Mouse (Mus musculus): ENCODE measurements around the gene Sdc4.

GRCm38 (mm10) chr2:164441155-164441554, 2.5 kb downstream of the Sdc4 start:
- TF ChIP-seq CTCF (IDR thresholded peaks at IDR 0.05; ENCODE audit: insufficient read depth, low read length) (no peak), POLR2A (IDR thresholded peaks at IDR 0.05; ENCODE audit: borderline replicate concordance, extremely low read depth, low read depth, low read length) (no peak)
